Mouse (Mus musculus) lung, adult 10 weeks (tissue): ENCODE results near the gene Ndc1. TPM values are rescaled to one million over a fixed set of nuclear protein-coding genes. Genes with fewer than 3 reads are reported as not detected.

Source experiments
- polyA plus RNA-seq: library from polyadenylated mRNA; stranded (reverse); fragments of 350-450 nt; fragmentation: Illumina TruSeq; extraction: RNeasy Lipid Tissue Mini Kit (QIAGEN cat#74804); gene quantifications from one replicate; pipeline ENCODE4 v1.2.3, GENCODE M21; 2014; ENCODE audit warnings: low read depth, low replicate concordance; ENCODE audit not compliant: insufficient read depth

Gene Ndc1
- polyA plus RNA-seq = 2.3 TPM

GRCm38 (mm10) chr4:107367567-107368314, at the start of gene Ndc1:
Gene Ndc1 (plus strand): TSS chr4:107367784.

GRCm38 (mm10) chr4:107434356-107435237, 67.0 kb downstream of the Ndc1 start, which contains the start of gene Glis1:
Gene Glis1 (plus strand): TSS chr4:107434591.

Other genes with a start within 250 kb of the Ndc1 start
- gene Tmem59, start 189.4 kb upstream of the Ndc1 start, polyA plus RNA-seq = 358 TPM
- 11.5 TPM for gene Tceanc2, start 188.7 kb upstream of the Ndc1 start, polyA plus RNA-seq
- 10.0 TPM for gene Ldlrad1, start 158.6 kb upstream of the Ndc1 start, polyA plus RNA-seq
- 17.8 TPM for gene Lrrc42, start 114.3 kb upstream of the Ndc1 start, polyA plus RNA-seq
- gene Hspb11, start 114.2 kb upstream of the Ndc1 start, polyA plus RNA-seq = 35.7 TPM
- gene Dio1, start 60.6 kb upstream of the Ndc1 start, polyA plus RNA-seq = 0.45 TPM
- gene Yipf1, start 53.4 kb upstream of the Ndc1 start, polyA plus RNA-seq = 49.5 TPM
- gene Glis1, start 66.8 kb downstream of the Ndc1 start, polyA plus RNA-seq = not detected